Mouse (Mus musculus): Measurements from ENCODE around the gene Scrn2. TPM values are rescaled to one million over a fixed set of nuclear protein-coding genes. Genes with fewer than 3 reads are reported as not detected.

Gene Scrn2
- polyA plus RNA-seq, 1 experiment, result 6.7 TPM

GRCm38 (mm10) chr11:97021873-97022484 lies 7.8 kb upstream of the Scrn2 start:
- Histone ChIP-seq H3K4me3 (replicated peaks; ENCODE audit: control insufficient read depth, low read depth, low read length) (peak overlapping the region; percentile 69), H3K4me1 (ENCODE audit: control insufficient read depth, insufficient read depth, low read length) (no peaks in the 10 kb centered on the region; the same call in 1 of the 2 replicates), H3K27ac (ENCODE audit: control insufficient read depth, insufficient read depth, low read depth, low read length, poor library complexity) (no peak overlapping the region)
- WGBS, result 1% methylated on average over 50 of the region's 50 CpGs
- peak; percentile 33; the same call in 1 of the 2 replicates for TF ChIP-seq POLR2A (IDR thresholded peaks at IDR 0.05; ENCODE audit: borderline replicate concordance, control insufficient read depth, low read depth, low read length)
- peak; percentile 80 for TF ChIP-seq CTCF (IDR thresholded peaks at IDR 0.05; ENCODE audit: control insufficient read depth, insufficient read depth, low read length)

- WGBS, result 69% methylated on average over 10 of the region's 10 CpGs
- no peak overlapping the region for H3K4me3 ChIP-seq (replicated peaks; ENCODE audit: control insufficient read depth, low read depth, low read length)
- no peaks in the 10 kb centered on the region; the same call in 1 of the 2 replicates for H3K4me1 ChIP-seq (ENCODE audit: control insufficient read depth, insufficient read depth, low read length)
- H3K27ac ChIP-seq (ENCODE audit: control insufficient read depth, insufficient read depth, low read depth, low read length, poor library complexity), result no peak overlapping the region
- TF ChIP-seq POLR2A (IDR thresholded peaks at IDR 0.05; ENCODE audit: borderline replicate concordance, control insufficient read depth, low read depth, low read length) (no peak), CTCF (IDR thresholded peaks at IDR 0.05; ENCODE audit: control insufficient read depth, insufficient read depth, low read length) (no peak)
These were observed 4.8 kb upstream of the Scrn2 start for GRCm38 (mm10) chr11:97024977-97025376.

- H3K4me3 ChIP-seq (replicated peaks; ENCODE audit: control insufficient read depth, low read depth, low read length), result no peak overlapping the region
- H3K27ac ChIP-seq (ENCODE audit: control insufficient read depth, insufficient read depth, low read depth, low read length, poor library complexity), result peak overlapping the region; percentile 20; the same call in 1 of the 2 replicates
- peak; percentile 95 for TF ChIP-seq CTCF (IDR thresholded peaks at IDR 0.05; ENCODE audit: control insufficient read depth, insufficient read depth, low read length)
- TF ChIP-seq POLR2A (IDR thresholded peaks at IDR 0.05; ENCODE audit: borderline replicate concordance, control insufficient read depth, low read depth, low read length), result peak; percentile 46; the same call in 1 of the 2 replicates
These were observed 3.9 kb upstream of the Scrn2 start for GRCm38 (mm10) chr11:97025721-97026344.

GRCm38 (mm10) chr11:97030426-97030825 lies 688 bp downstream of the Scrn2 start:
- WGBS, result 20% methylated on average over 15 of the region's 15 CpGs
- Histone ChIP-seq H3K27ac (ENCODE audit: control insufficient read depth, insufficient read depth, low read depth, low read length, poor library complexity) (no peak overlapping the region), H3K4me3 (replicated peaks; ENCODE audit: control insufficient read depth, low read depth, low read length) (peak overlapping the region; percentile 67), H3K4me1 (ENCODE audit: control insufficient read depth, insufficient read depth, low read length) (peaks cover 2% of the 10 kb centered on the region; the same call in 1 of the 2 replicates)
- TF ChIP-seq POLR2A (IDR thresholded peaks at IDR 0.05; ENCODE audit: borderline replicate concordance, control insufficient read depth, low read depth, low read length), result no peak
- no peak for TF ChIP-seq CTCF (IDR thresholded peaks at IDR 0.05; ENCODE audit: control insufficient read depth, insufficient read depth, low read length)

More at GRCm38 (mm10) chr11:97025721-97026344, 3.9 kb upstream of the Scrn2 start:
- 7% methylated on average over 17 of the region's 17 CpGs for WGBS
- peaks cover 2% of the 10 kb centered on the region; the same call in 1 of the 2 replicates for H3K4me1 ChIP-seq (ENCODE audit: control insufficient read depth, insufficient read depth, low read length)

- 87% methylated on average over 12 of the region's 12 CpGs for WGBS
- TF ChIP-seq POLR2A (IDR thresholded peaks at IDR 0.05; ENCODE audit: borderline replicate concordance, control insufficient read depth, low read depth, low read length) (no peak), CTCF (IDR thresholded peaks at IDR 0.05; ENCODE audit: control insufficient read depth, insufficient read depth, low read length) (no peak)
- Histone ChIP-seq H3K27ac (ENCODE audit: control insufficient read depth, insufficient read depth, low read depth, low read length, poor library complexity) (no peak overlapping the region), H3K4me3 (replicated peaks; ENCODE audit: control insufficient read depth, low read depth, low read length) (no peak overlapping the region), H3K4me1 (ENCODE audit: control insufficient read depth, insufficient read depth, low read length) (0 out of 2 replicates have a peak, but pooled peaks cover 2% of the 10 kb centered on the region)
These were observed 2.2 kb downstream of the Scrn2 start for GRCm38 (mm10) chr11:97031977-97032376.

GRCm38 (mm10) chr11:97032499-97032898 lies 2.8 kb downstream of the Scrn2 start:
- H3K4me3 ChIP-seq (replicated peaks; ENCODE audit: control insufficient read depth, low read depth, low read length), result no peak overlapping the region
- 0 out of 2 replicates have a peak, but pooled peaks cover 2% of the 10 kb centered on the region for H3K4me1 ChIP-seq (ENCODE audit: control insufficient read depth, insufficient read depth, low read length)
- TF ChIP-seq CTCF (IDR thresholded peaks at IDR 0.05; ENCODE audit: control insufficient read depth, insufficient read depth, low read length) (no peak), POLR2A (IDR thresholded peaks at IDR 0.05; ENCODE audit: borderline replicate concordance, control insufficient read depth, low read depth, low read length) (no peak)
- 88% methylated on average over 4 of the region's 4 CpGs for WGBS
- no peak overlapping the region for H3K27ac ChIP-seq (ENCODE audit: control insufficient read depth, insufficient read depth, low read depth, low read length, poor library complexity)

GRCm38 (mm10) chr11:97033781-97034180 lies 4.0 kb downstream of the Scrn2 start:
- 89% methylated on average over 4 of the region's 4 CpGs for WGBS
- Histone ChIP-seq H3K27ac (ENCODE audit: control insufficient read depth, insufficient read depth, low read depth, low read length, poor library complexity) (no peak overlapping the region), H3K4me1 (ENCODE audit: control insufficient read depth, insufficient read depth, low read length) (0 out of 2 replicates have a peak, but pooled peaks cover 2% of the 10 kb centered on the region), H3K4me3 (replicated peaks; ENCODE audit: control insufficient read depth, low read depth, low read length) (no peak overlapping the region)
- TF ChIP-seq CTCF (IDR thresholded peaks at IDR 0.05; ENCODE audit: control insufficient read depth, insufficient read depth, low read length) (no peak), POLR2A (IDR thresholded peaks at IDR 0.05; ENCODE audit: borderline replicate concordance, control insufficient read depth, low read depth, low read length) (no peak)

GRCm38 (mm10) chr11:97036141-97036540 lies 6.4 kb downstream of the Scrn2 start:
- Histone ChIP-seq H3K27ac (ENCODE audit: control insufficient read depth, insufficient read depth, low read depth, low read length, poor library complexity) (no peak overlapping the region), H3K4me3 (replicated peaks; ENCODE audit: control insufficient read depth, low read depth, low read length) (no peak overlapping the region), H3K4me1 (ENCODE audit: control insufficient read depth, insufficient read depth, low read length) (peaks cover 2% of the 10 kb centered on the region; the same call in 1 of the 2 replicates)
- WGBS, result 80% methylated on average over 5 of the region's 5 CpGs
- no peak for TF ChIP-seq POLR2A (IDR thresholded peaks at IDR 0.05; ENCODE audit: borderline replicate concordance, control insufficient read depth, low read depth, low read length)
- TF ChIP-seq CTCF (IDR thresholded peaks at IDR 0.05; ENCODE audit: control insufficient read depth, insufficient read depth, low read length), result no peak

Measured in bone marrow, adult 2 months (tissue).